Mouse (Mus musculus) regulatory T cell (primary cell): Measurements from ENCODE around the gene St5.

ENCODE experiments used
- in situ Hi-C: fragments of 300-600 bp; cut with MboI, MseI; formaldehyde crosslinking; loops from one replicate; pipeline ENCODE4 v1.15.1; 2025; ENCODE audit warnings: high pct_unique_total_duplicates

Gene St5

GRCm38 (mm10) chr7:109493319-109494316 lies 209.8 kb downstream of the St5 start:
- in situ Hi-C loops = no loop called here

GRCm38 (mm10) chr7:109492616-109493318 lies 210.6 kb downstream of the St5 start:
- in situ Hi-C loops = no loop called here

- in situ Hi-C loops = no loop called here
Observed at GRCm38 (mm10) chr7:109484221-109484620, 219.2 kb downstream of the St5 start.

- in situ Hi-C loops = no loop called here
Observed at GRCm38 (mm10) chr7:109480765-109481197, 222.6 kb downstream of the St5 start.

GRCm38 (mm10) chr7:109477926-109478325 lies 225.5 kb downstream of the St5 start:
- in situ Hi-C loops = no loop called here
